Mouse (Mus musculus) stomach, embryonic 15.5 days (tissue): ENCODE results near the gene Comt. TPM values are rescaled to one million over a fixed set of nuclear protein-coding genes. Genes with fewer than 3 reads are reported as not detected.

Source experiments
- ATAC-seq: fragments of 200-750 bp; cut with Nextera tagmentation; 2 replicates; pipeline ENCODE4 v1.8.0; 2017; ENCODE audit warnings: low read depth, moderate number of reproducible peaks, moderate TSS enrichment; ENCODE audit not compliant: insufficient read depth, low FRiP score
- H3K27ac ChIP-seq: fragments of 300-500 bp; sonication (generic); 2 replicates; pipeline ENCODE4 v1.5.1; 2015; ENCODE audit warnings: mild to moderate bottlenecking, inconsistent platforms
- H3K27me3 ChIP-seq: fragments of 300-500 bp; sonication (generic); replicated peaks from 2 replicates; pipeline ENCODE4 v1.6.1; 2015; ENCODE audit warnings: inconsistent platforms
- H3K36me3 ChIP-seq: fragments of 300-500 bp; sonication (generic); 2 replicates; pipeline ENCODE4 v1.6.1; 2015; ENCODE audit warnings: inconsistent platforms
- H3K4me1 ChIP-seq: fragments of 300-500 bp; sonication (generic); 2 replicates; pipeline ENCODE4 v1.6.1; 2015; ENCODE audit warnings: inconsistent platforms
- H3K4me2 ChIP-seq: fragments of 300-500 bp; sonication (generic); 2 replicates; pipeline ENCODE4 v1.6.1; 2015; ENCODE audit warnings: mild to moderate bottlenecking, inconsistent platforms
- H3K4me3 ChIP-seq: fragments of 300-500 bp; sonication (generic); replicated peaks from 2 replicates; pipeline ENCODE4 v1.5.1; 2015; ENCODE audit warnings: inconsistent platforms
- H3K9ac ChIP-seq: fragments of 300-500 bp; sonication (generic); 2 replicates; pipeline ENCODE4 v1.6.1; 2015; ENCODE audit warnings: inconsistent platforms
- H3K9me3 ChIP-seq: fragments of 300-500 bp; sonication (generic); 2 replicates; pipeline ENCODE4 v1.6.1; 2016; ENCODE audit warnings: inconsistent platforms
- WGBS: fragments of 180-500 bp; shearing (Covaris S2); methylation state at CpG from one replicate; pipeline ENCODE4 v1.1.7; 2015; 5-methylcytosine and 5-hydroxymethylcytosine counted together
- polyA plus RNA-seq: library from polyadenylated mRNA; unstranded; fragments of >200 nt; fragmentation: Nextera tagmentation; extraction: Ambion mirVana; gene quantifications from 2 replicates; pipeline ENCODE4 v1.2.1, GENCODE M21; 2015

Comt gene
- polyA plus RNA-seq, 1 experiment from 2014 or later, result 101 TPM

DNA sequence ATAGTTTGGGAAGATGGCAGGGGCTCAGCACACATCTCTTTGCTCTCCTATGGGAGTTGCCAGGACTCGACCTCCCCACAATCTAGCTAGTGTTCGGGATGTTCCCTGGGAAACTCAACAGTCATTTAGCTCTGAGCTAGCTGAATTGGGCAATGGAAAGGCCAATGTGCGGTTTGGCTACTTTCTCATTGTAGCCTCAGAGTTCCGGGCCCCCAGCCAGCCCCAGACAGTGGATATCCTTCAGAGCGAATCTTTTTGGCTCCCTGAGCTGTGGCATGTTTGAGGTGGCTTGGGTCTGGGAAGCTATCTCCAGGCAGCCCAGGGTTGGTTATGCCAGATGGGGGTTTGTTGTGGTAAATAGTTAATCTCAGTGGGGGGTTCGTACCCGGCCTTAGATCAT lies 40.2 kb downstream of the Comt start:
- Histone ChIP-seq H3K4me3 (no peak overlapping the region), H3K4me1 (peaks cover 34% of the 10 kb centered on the region), H3K27ac (no peak overlapping the region), H3K9me3 (no peaks in the 10 kb centered on the region), H3K27me3 (no peaks in the 10 kb centered on the region), H3K36me3 (no peaks in the 10 kb centered on the region), H3K4me2 (no peak overlapping the region), H3K9ac (no peak overlapping the region)
- 79% methylated on average over 7 of the region's 7 CpGs for WGBS
- ATAC-seq, result no peak

DNA sequence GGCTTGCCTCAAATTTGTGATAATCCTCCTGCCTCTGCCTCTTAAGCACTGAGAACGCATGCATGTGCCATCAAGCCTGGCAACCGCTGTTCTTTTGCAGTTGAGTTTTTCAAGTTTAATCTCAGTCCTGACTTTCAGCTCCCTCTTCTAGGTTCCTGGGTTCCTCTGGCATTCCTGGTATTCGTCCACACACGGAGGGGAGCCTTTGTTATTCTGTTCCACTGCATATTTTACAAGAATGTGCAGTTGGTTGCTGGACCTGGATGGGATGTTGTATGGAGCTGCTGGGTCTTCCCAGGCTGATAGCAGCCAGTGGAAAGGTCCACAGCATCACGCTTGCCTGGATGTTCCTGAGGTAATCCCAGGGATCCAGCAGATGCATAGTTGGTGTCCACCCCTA lies 41.2 kb downstream of the Comt start:
- Histone ChIP-seq H3K9ac (no peak overlapping the region), H3K27ac (no peak overlapping the region), H3K27me3 (no peaks in the 10 kb centered on the region), H3K4me1 (peaks cover 37% of the 10 kb centered on the region), H3K36me3 (no peaks in the 10 kb centered on the region), H3K9me3 (no peaks in the 10 kb centered on the region), H3K4me2 (no peak overlapping the region), H3K4me3 (no peak overlapping the region)
- 72% methylated on average over 5 of the region's 5 CpGs for WGBS
- ATAC-seq, result no peak

DNA sequence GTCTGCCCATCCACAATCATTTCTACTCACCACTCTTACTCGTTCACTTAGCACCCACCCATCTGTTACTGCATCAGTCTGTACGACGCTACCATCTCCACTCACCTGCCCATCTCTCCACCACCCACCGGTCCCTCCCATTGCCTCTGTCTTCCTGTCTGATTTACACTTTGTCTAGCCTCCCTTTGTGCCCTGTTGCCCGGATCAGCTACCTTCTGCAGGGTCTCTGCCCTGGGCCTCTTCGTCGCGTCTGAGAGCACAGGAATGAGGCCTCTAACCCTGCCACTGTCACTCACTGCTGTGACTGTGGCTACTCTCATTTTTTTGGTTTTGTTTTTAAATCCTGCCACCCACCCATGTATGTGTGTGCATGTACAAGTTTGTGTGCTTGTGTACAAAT lies 42.0 kb downstream of the Comt start:
- no peaks in the 10 kb centered on the region for H3K36me3 ChIP-seq
- WGBS, result 79% methylated on average over 8 of the region's 8 CpGs
- no peaks in the 10 kb centered on the region for H3K27me3 ChIP-seq
- no peak overlapping the region for H3K4me3 ChIP-seq
- no peak overlapping the region for H3K4me2 ChIP-seq
- H3K4me1 ChIP-seq, result peaks cover 37% of the 10 kb centered on the region
- no peak overlapping the region for H3K27ac ChIP-seq
- no peaks in the 10 kb centered on the region for H3K9me3 ChIP-seq
- H3K9ac ChIP-seq, result no peak overlapping the region
- no peak for ATAC-seq

DNA sequence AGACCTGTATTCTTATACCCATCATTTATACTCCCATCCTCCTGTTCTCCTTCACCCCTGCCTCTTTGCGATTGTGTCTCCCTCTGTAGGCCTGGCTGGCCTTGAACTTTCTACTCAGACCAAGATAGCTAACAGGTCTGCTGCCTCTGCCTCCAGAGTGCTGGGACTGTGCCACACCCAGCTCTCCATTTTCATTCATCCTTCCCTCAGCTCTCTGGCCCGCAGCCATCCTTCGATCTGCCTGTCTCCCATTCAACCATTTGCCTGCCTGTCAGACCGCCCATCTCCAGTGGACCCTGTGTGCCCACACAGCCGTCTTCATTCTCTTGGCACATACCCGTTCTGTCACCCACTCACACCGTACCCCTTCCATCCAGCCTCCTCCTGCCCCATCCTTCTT lies 42.4 kb downstream of the Comt start:
- WGBS, result 81% methylated on average over 7 of the region's 7 CpGs
- Histone ChIP-seq H3K9ac (no peak overlapping the region), H3K4me2 (no peak overlapping the region), H3K27me3 (no peaks in the 10 kb centered on the region), H3K36me3 (no peaks in the 10 kb centered on the region), H3K9me3 (no peaks in the 10 kb centered on the region), H3K27ac (no peak overlapping the region), H3K4me1 (peaks cover 36% of the 10 kb centered on the region), H3K4me3 (no peak overlapping the region)
- ATAC-seq, result no peak

DNA sequence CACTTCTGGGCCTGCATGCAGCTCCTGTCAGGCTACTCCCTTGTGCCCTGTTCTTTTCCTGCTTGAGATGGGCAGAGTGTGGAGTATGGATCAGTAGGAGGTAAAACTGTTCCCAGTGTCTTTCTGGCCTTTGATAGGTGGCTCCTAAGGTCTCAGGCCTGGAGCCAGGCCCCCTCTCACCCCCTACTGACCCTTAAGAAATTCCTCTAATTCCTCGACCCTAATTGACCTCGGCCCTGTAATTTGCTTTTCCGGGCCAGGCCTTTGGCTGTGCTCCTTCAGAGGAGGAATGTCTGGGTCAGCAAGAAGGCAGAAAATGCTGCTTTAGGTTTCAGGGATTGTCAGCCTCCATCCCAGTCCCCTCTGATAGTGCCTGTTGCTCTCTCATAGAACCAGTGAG lies 42.9 kb downstream of the Comt start:
- Histone ChIP-seq H3K4me2 (no peak overlapping the region), H3K9ac (no peak overlapping the region), H3K36me3 (no peaks in the 10 kb centered on the region), H3K4me3 (no peak overlapping the region), H3K4me1 (peaks cover 31% of the 10 kb centered on the region), H3K9me3 (no peaks in the 10 kb centered on the region), H3K27ac (no peak overlapping the region), H3K27me3 (no peaks in the 10 kb centered on the region)
- ATAC-seq, result no peak
- WGBS, result 38% methylated on average over 3 of the region's 3 CpGs

DNA sequence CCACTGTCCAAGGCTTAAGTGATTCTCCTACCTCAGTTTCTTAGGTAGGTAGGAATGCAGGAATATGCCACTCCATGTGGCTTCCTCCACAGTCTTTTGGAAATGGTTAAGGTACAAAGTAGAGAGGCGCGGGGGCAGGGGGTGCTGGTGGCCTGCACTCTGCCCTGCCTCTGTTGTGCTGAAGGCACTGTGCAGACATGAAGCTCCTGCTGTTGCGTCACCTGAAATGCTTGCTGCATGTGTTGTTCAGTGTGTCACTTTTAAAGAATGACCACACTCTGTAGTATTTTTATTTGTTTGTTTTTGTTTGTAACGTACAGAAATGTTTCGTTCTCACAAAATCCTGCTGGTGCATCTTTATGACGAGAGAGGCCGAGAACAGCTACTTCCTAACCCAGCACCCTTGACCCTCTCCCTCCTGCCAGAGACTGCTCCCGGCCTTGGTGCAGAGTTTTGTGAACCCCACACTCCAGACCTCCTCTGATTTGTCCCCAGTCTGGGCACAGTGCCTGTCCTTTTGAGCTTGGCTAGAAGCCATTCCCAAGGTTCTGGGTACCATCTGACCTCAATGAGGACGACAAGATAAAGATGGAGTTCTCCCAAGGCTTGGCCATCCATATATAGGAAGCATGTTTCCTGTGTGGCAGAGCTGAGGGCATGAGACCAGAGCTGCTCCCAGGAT lies 43.5 kb downstream of the Comt start:
- H3K27ac ChIP-seq, result no peak overlapping the region
- WGBS, result 74% methylated on average over 9 of the region's 9 CpGs

DNA sequence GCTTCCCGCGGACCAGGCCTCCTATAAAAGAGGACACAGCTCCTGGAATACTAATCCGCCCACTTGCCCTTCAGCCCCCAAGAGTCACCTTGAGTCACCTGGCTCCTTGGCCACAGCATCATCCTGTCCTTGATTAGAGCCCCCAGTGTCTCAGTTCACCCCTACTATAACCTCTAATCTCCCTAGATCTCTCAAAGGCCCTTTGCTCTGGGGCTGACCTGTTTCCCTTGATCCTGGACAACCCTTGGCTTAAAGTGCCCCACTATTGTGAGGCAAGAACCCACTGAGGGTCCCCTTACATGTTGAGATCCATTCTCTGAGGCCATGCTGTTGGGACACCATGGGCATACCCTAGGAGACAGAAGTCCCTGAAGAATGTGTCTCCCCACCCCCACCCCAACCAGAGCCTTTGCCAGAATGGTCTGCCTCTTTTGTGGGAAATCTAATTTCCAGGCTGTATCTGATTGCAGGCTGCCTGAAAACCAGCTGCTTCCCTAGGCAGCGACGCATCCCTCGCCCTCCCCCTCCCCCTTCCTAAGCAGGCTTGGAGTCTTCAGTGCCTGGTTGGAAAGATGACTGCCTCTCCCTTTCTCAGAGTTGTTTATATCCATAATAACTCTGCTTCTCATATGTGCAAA lies 44.9 kb downstream of the Comt start:
- Histone ChIP-seq H3K9me3 (no peaks in the 10 kb centered on the region), H3K4me2 (no peak overlapping the region), H3K27me3 (no peaks in the 10 kb centered on the region), H3K9ac (no peak overlapping the region), H3K4me1 (peaks cover 26% of the 10 kb centered on the region), H3K27ac (peak overlapping the region; percentile 64), H3K36me3 (no peaks in the 10 kb centered on the region), H3K4me3 (no peak overlapping the region)
- peak; percentile 48; the same call in 1 of the 2 replicates for ATAC-seq
- 56% methylated on average over 6 of the region's 6 CpGs for WGBS

More for the DNA sequence above, 43.5 kb downstream of the Comt start:
- Histone ChIP-seq H3K4me2 (no peak overlapping the region), H3K27me3 (no peaks in the 10 kb centered on the region), H3K9ac (no peak overlapping the region), H3K36me3 (no peaks in the 10 kb centered on the region), H3K4me3 (no peak overlapping the region), H3K9me3 (no peaks in the 10 kb centered on the region), H3K4me1 (peaks cover 26% of the 10 kb centered on the region)
- ATAC-seq, result no peak

DNA sequence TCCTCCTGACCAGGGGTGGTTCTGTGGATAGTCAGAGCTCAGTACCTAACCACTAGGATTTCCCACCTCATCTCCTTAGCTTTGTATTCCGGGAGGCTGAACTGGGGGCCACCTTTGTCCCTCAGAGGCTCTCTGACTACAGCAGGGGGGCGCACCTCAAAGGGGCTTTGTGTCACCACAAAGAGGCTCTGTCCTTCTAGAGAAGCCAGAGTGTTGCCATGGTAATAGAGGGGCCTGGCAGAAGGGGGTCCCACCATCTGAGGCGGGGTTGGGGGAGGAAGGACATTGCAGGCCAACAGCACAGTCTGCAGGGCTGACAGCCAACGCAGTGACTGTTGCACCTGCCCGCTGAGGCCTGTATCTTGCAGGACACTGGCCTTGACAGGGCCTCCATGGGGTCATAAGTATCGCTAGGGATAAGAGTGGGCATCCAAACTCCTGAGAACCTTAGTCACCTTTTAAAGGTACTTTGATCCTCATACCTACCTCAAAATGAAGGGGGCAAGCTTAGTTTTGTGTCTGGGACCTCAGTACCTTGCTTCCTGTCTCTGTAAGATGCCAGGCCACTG lies 46.1 kb downstream of the Comt start:
- no peak overlapping the region for H3K4me2 ChIP-seq
- no peaks in the 10 kb centered on the region for H3K27me3 ChIP-seq
- H3K36me3 ChIP-seq, result no peaks in the 10 kb centered on the region
- no peak overlapping the region for H3K9ac ChIP-seq
- no peak for ATAC-seq
- 50% methylated on average over 6 of the region's 6 CpGs for WGBS
- H3K27ac ChIP-seq, result no peak overlapping the region
- H3K4me1 ChIP-seq, result peaks cover 27% of the 10 kb centered on the region
- H3K4me3 ChIP-seq, result no peak overlapping the region
- H3K9me3 ChIP-seq, result no peaks in the 10 kb centered on the region

DNA sequence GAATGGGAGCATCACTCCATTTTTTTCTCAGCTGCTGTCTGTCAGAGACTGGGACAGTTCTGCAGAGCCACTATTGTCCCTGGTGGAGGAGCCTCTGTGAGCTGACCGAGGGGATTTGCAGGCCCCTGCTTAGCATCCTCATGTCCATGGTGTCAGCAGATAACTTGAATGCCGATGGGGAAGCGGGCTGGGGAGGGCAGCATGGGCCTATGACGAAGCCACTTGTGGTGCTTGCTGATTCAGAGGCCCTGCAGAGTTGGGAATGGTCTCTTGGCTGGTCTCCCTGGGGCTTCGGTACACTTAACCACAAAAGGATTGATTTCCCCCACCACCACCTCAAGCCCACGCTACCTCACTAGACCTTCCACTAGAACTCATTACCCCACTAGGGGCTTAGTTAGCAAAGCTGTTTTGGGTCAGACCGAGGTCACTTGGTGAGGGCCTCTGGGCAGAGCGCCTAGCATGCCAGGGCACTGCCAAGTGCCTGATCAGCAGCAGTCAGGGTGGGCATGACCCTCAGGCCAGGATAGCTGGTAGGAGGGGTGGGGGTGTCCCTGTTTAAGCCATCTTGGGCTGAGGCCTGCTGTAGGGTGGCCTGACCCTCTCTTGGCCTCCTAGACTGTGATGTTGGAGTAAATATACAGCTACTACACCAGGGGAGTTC lies 47.2 kb downstream of the Comt start:
- Histone ChIP-seq H3K4me1 (peaks cover 27% of the 10 kb centered on the region), H3K4me3 (no peak overlapping the region), H3K4me2 (no peak overlapping the region), H3K27ac (no peak overlapping the region), H3K27me3 (no peaks in the 10 kb centered on the region), H3K9ac (no peak overlapping the region), H3K36me3 (no peaks in the 10 kb centered on the region), H3K9me3 (no peaks in the 10 kb centered on the region)
- WGBS, result 79% methylated on average over 8 of the region's 8 CpGs
- ATAC-seq, result no peak

DNA sequence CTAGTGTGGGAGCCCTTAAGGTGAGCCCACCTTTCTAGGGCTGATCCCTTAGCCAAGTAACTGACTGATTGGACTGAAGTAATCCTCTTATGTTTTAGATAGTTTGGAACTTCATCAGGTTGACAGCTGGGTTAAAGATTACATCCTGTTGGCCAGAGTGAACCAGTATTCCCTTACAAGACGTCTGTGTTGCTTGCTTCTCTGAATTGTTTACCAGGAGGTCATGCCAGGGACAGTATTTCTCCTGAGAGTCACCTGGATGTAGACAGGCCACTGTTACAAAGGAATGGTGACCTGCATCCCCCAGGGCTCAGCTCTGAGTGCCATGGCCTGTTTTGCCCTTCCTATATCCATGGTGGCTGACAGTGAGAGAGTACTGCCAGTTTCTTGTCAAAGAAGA lies 48.2 kb downstream of the Comt start:
- H3K4me3 ChIP-seq, result no peak overlapping the region
- no peak for ATAC-seq
- no peaks in the 10 kb centered on the region for H3K9me3 ChIP-seq
- H3K9ac ChIP-seq, result no peak overlapping the region
- H3K4me2 ChIP-seq, result no peak overlapping the region
- peaks cover 22% of the 10 kb centered on the region for H3K4me1 ChIP-seq
- H3K36me3 ChIP-seq, result no peaks in the 10 kb centered on the region
- H3K27me3 ChIP-seq, result no peaks in the 10 kb centered on the region
- H3K27ac ChIP-seq, result no peak overlapping the region
- 33% methylated on average over 1 of the region's 1 CpGs for WGBS

DNA sequence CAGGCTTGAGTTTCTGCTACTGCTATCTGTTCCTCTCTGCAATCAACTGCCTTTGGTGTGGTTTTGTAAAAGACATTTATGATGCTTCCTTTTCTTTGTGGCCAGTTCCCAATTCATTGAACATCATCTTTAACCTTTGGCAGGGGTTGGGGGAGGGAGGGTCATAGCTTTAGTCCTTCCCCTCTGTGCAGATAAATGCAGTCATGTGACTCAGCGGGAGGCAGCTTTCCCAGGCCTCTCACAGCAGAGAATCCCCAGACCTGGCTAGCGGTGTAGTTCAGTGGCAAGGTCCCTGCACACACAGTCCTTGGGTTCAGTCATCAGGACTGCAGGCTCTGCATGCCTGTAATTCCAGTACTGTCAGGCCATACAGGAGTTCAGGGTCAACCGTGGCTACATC lies 49.4 kb downstream of the Comt start:
- peak; percentile 53; the same call in 1 of the 2 replicates for ATAC-seq
- H3K27me3 ChIP-seq, result no peaks in the 10 kb centered on the region
- H3K4me3 ChIP-seq, result no peak overlapping the region
- 34% methylated on average over 3 of the region's 3 CpGs for WGBS
- peaks cover 20% of the 10 kb centered on the region for H3K4me1 ChIP-seq
- H3K4me2 ChIP-seq, result no peak overlapping the region
- H3K9me3 ChIP-seq, result no peaks in the 10 kb centered on the region
- H3K36me3 ChIP-seq, result no peaks in the 10 kb centered on the region
- H3K27ac ChIP-seq, result no peak overlapping the region
- no peak overlapping the region for H3K9ac ChIP-seq

DNA sequence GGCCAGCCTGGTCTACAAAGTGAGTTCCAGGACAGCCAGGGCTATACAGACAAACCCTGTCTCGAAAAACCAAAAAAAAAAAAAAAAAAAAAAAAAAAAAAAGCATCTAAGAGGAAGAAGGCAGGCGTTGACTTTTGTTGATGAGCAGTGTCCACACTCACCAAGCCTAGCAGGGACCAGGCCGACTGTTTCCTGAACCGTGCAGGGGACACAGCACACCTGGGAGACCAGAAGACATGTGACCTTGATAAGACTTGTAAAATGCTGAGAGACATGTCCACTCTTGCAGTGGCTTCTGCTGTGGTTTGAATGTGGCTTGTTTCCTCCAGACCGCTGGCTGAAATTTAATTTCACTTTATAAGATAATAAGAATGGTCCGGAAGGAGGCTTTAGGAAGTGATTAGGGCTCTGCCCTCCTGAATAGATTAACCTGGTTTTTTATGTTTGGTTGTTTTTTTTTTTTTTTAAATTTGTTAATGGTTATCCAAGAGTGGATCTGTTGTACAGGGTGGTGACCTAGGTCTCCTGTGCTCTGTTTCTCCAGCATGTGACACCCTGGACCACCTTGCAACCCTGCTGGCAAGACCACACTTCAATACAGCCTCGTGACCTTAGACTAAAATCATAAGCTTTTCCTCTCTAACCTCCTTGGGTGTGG lies 50.2 kb downstream of the Comt start:
- no peak overlapping the region for H3K27ac ChIP-seq
- H3K9ac ChIP-seq, result no peak overlapping the region
- H3K9me3 ChIP-seq, result no peaks in the 10 kb centered on the region
- WGBS, result 63% methylated on average over 7 of the region's 7 CpGs
- no peaks in the 10 kb centered on the region for H3K36me3 ChIP-seq
- no peak overlapping the region for H3K4me3 ChIP-seq
- ATAC-seq, result no peak
- H3K4me1 ChIP-seq, result peaks cover 12% of the 10 kb centered on the region
- no peak overlapping the region for H3K4me2 ChIP-seq
- H3K27me3 ChIP-seq, result no peaks in the 10 kb centered on the region
